Comparison of ENCODE assay signal across 13 mouse cellular contexts in genomic region chr17:71193019-71193418, GRCm38 (mm10).
"Had no signal": no experiment of that assay in that cellular context is flagged by ENCODE, and none has a peak within 500 bp of the region (broad histone marks: within the 10 kb centered on the region; RNA-seq: fewer than 3 reads in every experiment).

No protein-coding gene starts in this region.

- ATAC-seq: intestine, embryonic 16.5 days; midbrain, embryonic 15.5 days had no signal

- DNase-seq: kidney, adult 8-10 months; kidney, postnatal 10 days; lung, adult 18-20 months; retina, postnatal 1 day; right cerebral cortex, postnatal 14 days; thymus, postnatal 4 days had no signal

- H3K9me3 ChIP-seq: limb, embryonic 15.5 days; midbrain, embryonic 15.5 days; stomach, embryonic 15.5 days had no signal

- H3K27me3 ChIP-seq: limb, embryonic 15.5 days; midbrain, embryonic 15.5 days; neural tube, embryonic 13.5 days; stomach, embryonic 15.5 days had no signal

- H3K9ac ChIP-seq: limb, embryonic 15.5 days; midbrain, embryonic 15.5 days; neural tube, embryonic 13.5 days; stomach, embryonic 15.5 days had no signal

- H3K4me2 ChIP-seq: limb, embryonic 15.5 days; midbrain, embryonic 15.5 days; neural tube, embryonic 13.5 days; stomach, embryonic 15.5 days had no signal

- H3K36me3 ChIP-seq: limb, embryonic 15.5 days; midbrain, embryonic 15.5 days; neural tube, embryonic 13.5 days; stomach, embryonic 15.5 days had no signal

- H3K27ac ChIP-seq: left cerebral cortex, adult 2 months; limb, embryonic 15.5 days; midbrain, embryonic 10.5 days; midbrain, embryonic 15.5 days; neural tube, embryonic 13.5 days; stomach, embryonic 15.5 days had no signal

- H3K4me3 ChIP-seq: left cerebral cortex, adult 2 months; limb, embryonic 15.5 days; midbrain, embryonic 10.5 days; midbrain, embryonic 15.5 days; neural tube, embryonic 13.5 days; stomach, embryonic 15.5 days had no signal
